Mouse (Mus musculus) forebrain, embryonic 12.5 days (tissue): Measurements from ENCODE around the gene Smyd4. TPM values are rescaled to one million over a fixed set of nuclear protein-coding genes. Genes with fewer than 3 reads are reported as not detected.

Source experiments
- ATAC-seq: fragments of 200-750 bp; cut with Nextera tagmentation; 2 replicates; pipeline ENCODE4 v1.8.0; 2017; ENCODE audit warnings: moderate TSS enrichment; ENCODE audit not compliant: low FRiP score
- H3K27ac ChIP-seq: fragments of 300-500 bp; sonication (generic); 2 replicates; pipeline ENCODE4 v1.5.1; 2016; ENCODE audit warnings: mild to moderate bottlenecking
- H3K27me3 ChIP-seq: fragments of 300-500 bp; sonication (generic); 2 replicates; pipeline ENCODE4 v1.6.1; 2016; ENCODE audit warnings: mild to moderate bottlenecking
- H3K36me3 ChIP-seq: fragments of 300-500 bp; sonication (generic); replicated peaks from 2 replicates; pipeline ENCODE4 v1.6.1; 2016; ENCODE audit warnings: mild to moderate bottlenecking
- H3K4me1 ChIP-seq: fragments of 300-500 bp; sonication (generic); 2 replicates; pipeline ENCODE4 v1.6.1; 2016
- H3K4me2 ChIP-seq: fragments of 300-500 bp; sonication (generic); 2 replicates; pipeline ENCODE4 v1.6.1; 2016; ENCODE audit warnings: mild to moderate bottlenecking, moderate library complexity
- H3K4me3 ChIP-seq: fragments of 300-500 bp; sonication (generic); replicated peaks from 2 replicates; pipeline ENCODE4 v1.5.1; 2016; ENCODE audit warnings: mild to moderate bottlenecking
- H3K9ac ChIP-seq: fragments of 300-500 bp; sonication (generic); 2 replicates; pipeline ENCODE4 v1.6.1; 2016; ENCODE audit warnings: mild to moderate bottlenecking
- H3K9me3 ChIP-seq: fragments of 300-500 bp; sonication (generic); 2 replicates; pipeline ENCODE4 v1.6.1; 2016
- WGBS: fragments of 180-500 bp; shearing (Covaris S2); methylation state at CpG from one replicate; pipeline ENCODE4 v1.1.7; 2016; 5-methylcytosine and 5-hydroxymethylcytosine counted together
- polyA plus RNA-seq: library from polyadenylated mRNA; unstranded; fragments of >200 nt; fragmentation: Nextera tagmentation; extraction: Ambion mirVana; gene quantifications from 2 replicates; pipeline ENCODE4 v1.2.1, GENCODE M21; 2016

The Smyd4 gene
- polyA plus RNA-seq, 1 experiment from 2014 or later = 20.0 TPM

- H3K27ac ChIP-seq = no peak overlapping the region
- peaks cover 5% of the 10 kb centered on the region for H3K4me1 ChIP-seq
- H3K27me3 ChIP-seq = no peaks in the 10 kb centered on the region
- no peak for ATAC-seq
- WGBS = 90% methylated on average over 9 of the region's 9 CpGs
- no peaks in the 10 kb centered on the region for H3K36me3 ChIP-seq
- no peak overlapping the region for H3K9ac ChIP-seq
- no peak overlapping the region for H3K4me2 ChIP-seq
- no peak overlapping the region for H3K4me3 ChIP-seq
- no peaks in the 10 kb centered on the region for H3K9me3 ChIP-seq
Measured at GRCm38 (mm10) chr11:75424033-75424432, 75.8 kb downstream of the Smyd4 start.

- peaks cover 5% of the 10 kb centered on the region for H3K4me1 ChIP-seq
- no peak overlapping the region for H3K27ac ChIP-seq
- 93% methylated on average over 3 of the region's 3 CpGs for WGBS
- H3K9me3 ChIP-seq = no peaks in the 10 kb centered on the region
- H3K9ac ChIP-seq = no peak overlapping the region
- no peaks in the 10 kb centered on the region for H3K27me3 ChIP-seq
- no peak overlapping the region for H3K4me3 ChIP-seq
- no peaks in the 10 kb centered on the region for H3K36me3 ChIP-seq
- H3K4me2 ChIP-seq = no peak overlapping the region
- ATAC-seq = no peak
Measured at GRCm38 (mm10) chr11:75424459-75424858, 76.2 kb downstream of the Smyd4 start.

DNA sequence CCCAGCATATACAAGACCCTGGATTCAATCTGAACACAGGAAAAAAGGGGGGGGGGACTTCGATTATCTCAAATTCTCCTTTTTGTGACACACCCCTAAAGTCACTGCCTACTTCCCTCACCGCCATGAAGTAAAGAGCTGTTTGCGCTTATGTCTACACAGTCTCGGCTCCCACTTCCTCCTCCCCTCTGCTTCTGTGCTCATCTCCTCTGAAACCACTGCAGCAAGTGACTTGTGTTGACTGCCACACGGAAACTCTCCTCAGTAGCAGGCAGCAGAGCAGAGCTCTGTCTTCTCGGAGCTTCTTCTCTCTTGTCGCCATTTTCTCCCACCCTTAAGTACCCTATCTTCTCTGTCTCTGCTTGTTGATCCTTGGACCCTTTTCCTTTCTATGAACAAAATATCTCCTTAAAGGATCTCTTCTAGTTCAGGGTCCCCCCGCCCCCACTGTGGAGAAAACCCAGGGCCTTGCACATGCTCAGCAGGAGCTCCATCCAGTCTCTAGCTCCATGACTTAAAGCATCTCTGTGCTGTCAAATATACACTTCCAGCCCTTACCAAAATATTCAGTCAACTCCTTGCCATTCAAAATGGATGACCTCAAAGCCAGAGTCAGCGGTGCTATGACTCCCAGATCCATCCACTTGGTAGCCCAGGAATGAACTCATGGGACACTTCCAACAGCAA, 80.9 kb downstream of the Smyd4 start:
- Histone ChIP-seq H3K4me2 (no peak overlapping the region), H3K4me3 (no peak overlapping the region), H3K9ac (no peak overlapping the region), H3K27me3 (no peaks in the 10 kb centered on the region), H3K4me1 (no peaks in the 10 kb centered on the region), H3K36me3 (no peaks in the 10 kb centered on the region), H3K27ac (no peak overlapping the region), H3K9me3 (peaks cover 1% of the 10 kb centered on the region; the same call in 1 of the 2 replicates)
- WGBS = 90% methylated on average over 9 of the region's 9 CpGs
- no peak for ATAC-seq

DNA sequence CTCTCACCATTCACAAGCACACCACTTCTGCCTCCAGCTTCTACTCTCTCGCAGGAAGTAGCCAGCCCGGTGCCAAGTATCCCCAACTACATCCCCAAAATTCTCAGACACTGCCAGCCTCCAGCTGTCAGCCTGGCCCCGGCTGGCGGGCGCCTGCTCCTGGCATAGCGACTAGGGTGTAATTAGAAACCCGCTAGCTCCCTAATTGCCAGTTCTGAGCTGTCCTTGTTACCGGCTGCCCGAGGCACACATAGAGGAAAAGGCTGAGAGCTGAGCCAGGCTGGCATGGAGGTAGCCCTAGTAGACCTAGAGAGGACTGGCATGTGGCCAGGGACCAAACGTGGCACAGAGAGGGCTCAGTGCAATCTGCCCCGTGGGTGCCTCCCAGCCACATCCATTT, 83.1 kb downstream of the Smyd4 start:
- Histone ChIP-seq H3K4me1 (no peaks in the 10 kb centered on the region), H3K9me3 (peaks cover 5% of the 10 kb centered on the region; the same call in 1 of the 2 replicates), H3K4me2 (no peak overlapping the region), H3K36me3 (no peaks in the 10 kb centered on the region), H3K27me3 (no peaks in the 10 kb centered on the region), H3K4me3 (no peak overlapping the region), H3K27ac (no peak overlapping the region), H3K9ac (no peak overlapping the region)
- peak; percentile 39; the same call in 1 of the 2 replicates for ATAC-seq
- WGBS = 74% methylated on average over 11 of the region's 11 CpGs

DNA sequence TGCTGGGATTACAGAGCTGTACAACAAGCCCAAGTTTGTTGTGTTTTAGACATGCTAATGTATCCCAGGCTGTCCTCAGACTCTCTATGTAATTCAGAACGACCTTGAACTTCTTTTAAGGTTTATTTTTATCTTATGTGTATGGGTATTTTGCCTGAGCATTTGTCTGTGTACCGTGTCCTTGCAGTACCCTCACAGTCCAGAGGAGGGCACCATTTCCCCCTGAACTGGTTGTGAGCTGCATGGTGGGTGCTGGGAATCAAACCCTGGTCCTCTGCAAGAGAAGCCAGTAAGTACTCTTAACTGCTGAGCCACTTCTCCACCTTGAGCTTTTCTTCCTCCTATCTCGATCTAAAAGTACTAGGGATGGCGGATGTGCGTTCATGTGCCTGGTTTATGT, 85.9 kb downstream of the Smyd4 start:
- ATAC-seq = no peak
- no peak overlapping the region for H3K4me2 ChIP-seq
- no peaks in the 10 kb centered on the region for H3K4me1 ChIP-seq
- WGBS = 89% methylated on average over 5 of the region's 5 CpGs
- H3K9ac ChIP-seq = no peak overlapping the region
- H3K27me3 ChIP-seq = no peaks in the 10 kb centered on the region
- no peak overlapping the region for H3K27ac ChIP-seq
- H3K9me3 ChIP-seq = peaks cover 5% of the 10 kb centered on the region; the same call in 1 of the 2 replicates
- H3K4me3 ChIP-seq = no peak overlapping the region
- no peaks in the 10 kb centered on the region for H3K36me3 ChIP-seq

- no peak overlapping the region for H3K4me3 ChIP-seq
- 83% methylated on average over 13 of the region's 13 CpGs for WGBS
- no peak for ATAC-seq
- H3K9ac ChIP-seq = no peak overlapping the region
- H3K36me3 ChIP-seq = peaks cover 3% of the 10 kb centered on the region
- H3K27me3 ChIP-seq = no peaks in the 10 kb centered on the region
- no peak overlapping the region for H3K27ac ChIP-seq
- H3K4me2 ChIP-seq = no peak overlapping the region
- H3K4me1 ChIP-seq = no peaks in the 10 kb centered on the region
- H3K9me3 ChIP-seq = peaks cover 5% of the 10 kb centered on the region; the same call in 1 of the 2 replicates
Measured at GRCm38 (mm10) chr11:75438194-75438593, 90.0 kb downstream of the Smyd4 start.

DNA sequence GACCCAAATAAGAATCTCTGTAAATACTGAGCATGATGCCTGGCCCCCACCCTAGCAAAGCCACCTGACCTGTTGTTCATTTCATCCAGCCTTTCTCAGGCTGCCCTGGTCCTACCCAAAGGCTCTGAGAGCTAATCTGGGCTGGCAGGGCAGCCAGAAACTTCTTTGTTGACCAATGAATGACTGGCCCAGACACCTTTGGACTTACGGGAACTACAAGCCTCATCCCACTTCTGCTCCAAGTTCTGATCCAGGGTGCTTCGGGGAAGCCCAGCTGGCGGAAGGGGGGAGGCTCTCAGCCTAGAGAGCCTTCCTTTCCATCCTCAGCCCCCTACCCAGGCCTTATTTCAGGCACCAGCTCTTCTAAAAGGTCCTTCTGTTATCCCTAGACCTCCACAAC, 90.6 kb downstream of the Smyd4 start:
- ATAC-seq = no peak
- Histone ChIP-seq H3K27me3 (no peaks in the 10 kb centered on the region), H3K4me1 (no peaks in the 10 kb centered on the region), H3K9ac (no peak overlapping the region), H3K36me3 (peaks cover 3% of the 10 kb centered on the region), H3K9me3 (peaks cover 5% of the 10 kb centered on the region; the same call in 1 of the 2 replicates), H3K4me2 (no peak overlapping the region), H3K4me3 (no peak overlapping the region), H3K27ac (no peak overlapping the region)
- WGBS = 91% methylated on average over 3 of the region's 3 CpGs

- Histone ChIP-seq H3K4me2 (no peak within 1 kb of the TSS), H3K27ac (no peak within 1 kb of the TSS), H3K9me3 (peaks cover 1% of the 10 kb centered on the region; the same call in 1 of the 2 replicates), H3K4me1 (no peaks in the 10 kb centered on the region), H3K9ac (no peak within 1 kb of the TSS), H3K4me3 (no peak within 1 kb of the TSS), H3K27me3 (no peaks in the 10 kb centered on the region), H3K36me3 (peaks cover 3% of the 10 kb centered on the region)
- 93% methylated on average over 6 of the region's 6 CpGs for WGBS
- no peak for ATAC-seq
Measured at GRCm38 (mm10) chr11:75439363-75439762, 91.1 kb downstream of the Smyd4 start, which contains the start of gene Serpinf2. Serpinf2 (minus strand) TSS chr11:75439591.

- ATAC-seq = no peak
Measured at GRCm38 (mm10) chr11:75439951-75440350, 91.7 kb downstream of the Smyd4 start.

DNA sequence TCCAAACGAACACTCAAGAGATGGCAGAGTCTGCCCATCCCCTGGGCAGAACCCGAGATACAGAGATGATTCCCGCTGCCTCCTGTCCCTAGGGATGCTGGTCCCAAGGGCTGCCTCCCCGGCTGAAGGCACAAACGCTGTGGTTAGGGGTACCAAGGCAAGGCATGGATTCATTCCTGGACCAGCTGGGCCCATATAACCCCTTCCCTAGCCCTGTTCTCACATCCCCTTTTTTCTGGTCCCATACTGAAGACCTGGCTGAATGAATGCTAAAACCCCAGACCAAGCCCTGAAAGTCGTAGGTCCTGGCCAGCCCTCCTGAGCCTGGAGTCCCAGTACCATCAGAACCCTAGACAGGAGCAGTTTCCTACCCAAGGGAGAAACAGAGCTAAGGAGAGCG, 92.8 kb downstream of the Smyd4 start:
- H3K4me3 ChIP-seq = no peak overlapping the region
- no peaks in the 10 kb centered on the region for H3K9me3 ChIP-seq
- peaks cover 7% of the 10 kb centered on the region for H3K36me3 ChIP-seq
- no peak overlapping the region for H3K27ac ChIP-seq
- 85% methylated on average over 7 of the region's 7 CpGs for WGBS
- no peaks in the 10 kb centered on the region for H3K27me3 ChIP-seq
- H3K4me1 ChIP-seq = no peaks in the 10 kb centered on the region
- no peak overlapping the region for H3K9ac ChIP-seq
- H3K4me2 ChIP-seq = no peak overlapping the region
- no peak for ATAC-seq

More at GRCm38 (mm10) chr11:75439951-75440350, 91.7 kb downstream of the Smyd4 start:
- H3K9me3 ChIP-seq = no peaks in the 10 kb centered on the region
- no peak overlapping the region for H3K4me2 ChIP-seq
- peaks cover 7% of the 10 kb centered on the region for H3K36me3 ChIP-seq
- H3K9ac ChIP-seq = no peak overlapping the region
- WGBS = 91% methylated on average over 3 of the region's 3 CpGs
- H3K27me3 ChIP-seq = no peaks in the 10 kb centered on the region
- H3K4me1 ChIP-seq = no peaks in the 10 kb centered on the region
- H3K4me3 ChIP-seq = no peak overlapping the region
- no peak overlapping the region for H3K27ac ChIP-seq

DNA sequence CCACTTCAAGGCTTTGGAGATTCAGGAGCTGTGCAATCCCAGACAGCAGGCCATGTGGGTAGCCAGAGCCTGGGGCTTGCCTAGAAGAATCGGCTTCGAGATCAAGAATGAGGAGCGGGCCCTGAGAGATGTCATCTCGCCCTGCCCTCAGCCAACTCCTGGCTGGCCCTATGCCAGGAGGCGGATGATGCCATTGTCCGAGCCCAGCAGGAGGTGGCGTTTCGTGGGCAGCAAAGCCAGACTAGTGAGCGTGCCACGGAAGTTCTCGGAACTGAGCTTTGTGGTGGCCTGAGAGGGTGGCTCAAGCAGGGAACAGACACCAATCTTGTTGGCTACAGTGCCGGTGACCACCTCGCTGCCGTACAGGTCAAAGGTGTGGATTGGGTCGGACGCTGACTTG, 93.4 kb downstream of the Smyd4 start:
- no peak overlapping the region for H3K27ac ChIP-seq
- H3K4me3 ChIP-seq = no peak overlapping the region
- ATAC-seq = no peak
- H3K9ac ChIP-seq = no peak overlapping the region
- H3K9me3 ChIP-seq = no peaks in the 10 kb centered on the region
- H3K4me1 ChIP-seq = no peaks in the 10 kb centered on the region
- H3K4me2 ChIP-seq = no peak overlapping the region
- peaks cover 7% of the 10 kb centered on the region for H3K36me3 ChIP-seq
- WGBS = 81% methylated on average over 16 of the region's 16 CpGs
- H3K27me3 ChIP-seq = no peaks in the 10 kb centered on the region

GRCm38 (mm10) chr11:75443711-75444110, 95.5 kb downstream of the Smyd4 start:
- H3K4me2 ChIP-seq = no peak overlapping the region
- H3K9me3 ChIP-seq = no peaks in the 10 kb centered on the region
- H3K4me1 ChIP-seq = no peaks in the 10 kb centered on the region
- H3K27me3 ChIP-seq = no peaks in the 10 kb centered on the region
- H3K4me3 ChIP-seq = no peak overlapping the region
- H3K27ac ChIP-seq = no peak overlapping the region
- ATAC-seq = no peak
- H3K36me3 ChIP-seq = peaks cover 24% of the 10 kb centered on the region
- 53% methylated on average over 8 of the region's 8 CpGs for WGBS
- H3K9ac ChIP-seq = no peak overlapping the region

- no peak overlapping the region for H3K4me3 ChIP-seq
Measured at GRCm38 (mm10) chr11:75448575-75448974, 100.3 kb downstream of the Smyd4 start.

More at GRCm38 (mm10) chr11:75448575-75448974, 100.3 kb downstream of the Smyd4 start:
- no peak overlapping the region for H3K9ac ChIP-seq
- H3K9me3 ChIP-seq = no peaks in the 10 kb centered on the region
- no peaks in the 10 kb centered on the region for H3K27me3 ChIP-seq
- H3K4me2 ChIP-seq = no peak overlapping the region
- peaks cover 24% of the 10 kb centered on the region for H3K36me3 ChIP-seq
- ATAC-seq = no peak
- WGBS = 82% methylated on average over 3 of the region's 3 CpGs
- no peak overlapping the region for H3K27ac ChIP-seq
- peaks cover 8% of the 10 kb centered on the region for H3K4me1 ChIP-seq
